Mouse (Mus musculus): Measurements from ENCODE around the gene Helz.

GRCm38 (mm10) chr11:107686290-107686689, 138.6 kb downstream of the Helz start:
- TF ChIP-seq POLR2A (IDR thresholded peaks at IDR 0.05; ENCODE audit: borderline replicate concordance, extremely low read depth, low read depth, low read length): no peak
- TF ChIP-seq CTCF (IDR thresholded peaks at IDR 0.05; ENCODE audit: insufficient read depth, low read length): no peak
